Mouse (Mus musculus) neutrophil, adult 5-6 weeks (primary cell): ENCODE measurements around the gene BC030867. TPM values are rescaled to one million over a fixed set of nuclear protein-coding genes. Genes with fewer than 3 reads are reported as not detected.

ENCODE experiments used
- ATAC-seq: fragments of 151-379, 151-347 bp; 2 replicates; pipeline ENCODE4 v1.8.0; 2017; ENCODE audit warnings: mild to moderate bottlenecking, moderate TSS enrichment; ENCODE audit not compliant: insufficient number of reproducible peaks, poor library complexity, low FRiP score, severe bottlenecking; ENCODE audit errors: extremely low read depth
- total RNA-seq: library from RNA; stranded (forward); fragments of 200-1000 nt; gene quantifications from 2 replicates; pipeline ENCODE4 v1.2.3, GENCODE M21; 2017

Gene BC030867
- total RNA-seq = not detected in 2 replicates

DNA sequence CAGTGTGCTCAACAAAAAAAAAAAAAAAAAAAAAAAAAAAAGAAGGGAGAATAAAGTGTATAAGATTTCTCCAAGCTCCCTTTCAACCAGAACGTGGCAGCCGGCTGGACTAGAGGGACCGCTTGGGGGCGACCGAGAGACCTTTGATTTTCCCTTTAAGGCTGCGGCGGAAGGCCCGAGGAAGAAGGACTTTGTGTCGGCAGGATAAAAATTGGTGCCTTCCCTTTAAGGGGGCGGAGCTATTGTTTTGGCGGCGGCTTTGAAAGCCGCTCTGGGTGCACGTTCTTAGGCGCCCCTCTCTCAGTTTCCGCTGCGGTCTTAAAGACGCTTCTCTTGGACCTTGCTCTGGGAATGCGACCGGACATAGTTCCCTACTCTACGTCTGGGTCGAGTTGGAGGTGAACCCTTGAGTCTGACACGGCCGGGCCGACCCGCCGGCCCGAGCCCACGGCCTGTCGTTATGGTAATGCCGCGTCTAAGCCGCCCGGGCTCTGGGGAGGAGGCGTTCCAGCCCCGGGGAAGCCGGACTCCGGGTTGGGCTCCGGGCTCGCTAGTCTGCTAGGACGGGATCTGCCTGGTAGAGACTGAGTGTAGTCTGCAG is at the start of gene BC030867:
BC030867 (plus strand) TSS at position 253 of the 601 bp plus-strand sequence.
- peak; percentile 91 for ATAC-seq

DNA sequence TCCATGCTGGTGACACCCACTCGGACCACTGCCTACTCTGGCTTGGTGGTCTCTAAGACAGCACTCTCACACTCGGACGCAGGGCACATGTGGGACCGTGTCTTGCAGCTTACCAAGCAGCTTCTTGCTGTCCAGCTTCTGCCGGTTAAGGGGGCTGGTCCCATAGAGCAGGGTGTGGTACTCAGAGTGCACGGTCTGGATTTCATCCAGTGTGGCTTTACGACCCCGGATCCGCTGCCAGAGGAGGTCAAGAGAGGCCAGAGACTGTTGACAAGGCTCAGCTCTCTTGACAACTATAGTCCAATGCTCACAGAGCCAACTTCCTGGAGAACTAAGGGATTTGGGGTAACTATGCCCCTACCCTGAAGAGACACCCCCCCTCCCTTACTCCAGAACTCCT is 48.8 kb upstream of the BC030867 start:
- no peak for ATAC-seq

DNA sequence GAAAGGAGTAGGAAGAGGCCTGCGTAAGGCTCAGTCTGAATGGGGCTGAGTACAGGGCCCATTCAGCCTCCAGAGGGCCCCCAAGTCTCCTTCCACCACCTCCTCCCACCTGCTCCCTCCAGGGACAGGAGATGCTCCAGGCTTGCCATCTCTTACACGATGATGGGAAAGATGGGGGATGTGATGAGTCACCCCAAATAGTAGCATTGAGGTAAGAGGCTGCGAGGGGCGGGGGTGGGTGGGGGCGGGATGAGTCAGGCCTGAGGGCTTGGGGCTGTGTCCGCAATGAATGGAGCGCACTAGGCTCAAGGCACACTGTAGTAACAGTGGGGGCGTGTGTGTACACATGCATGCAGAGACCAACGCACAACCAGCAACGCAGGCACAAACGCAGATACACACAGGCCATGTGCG is 47.3 kb upstream of the BC030867 start:
- ATAC-seq = no peak

DNA sequence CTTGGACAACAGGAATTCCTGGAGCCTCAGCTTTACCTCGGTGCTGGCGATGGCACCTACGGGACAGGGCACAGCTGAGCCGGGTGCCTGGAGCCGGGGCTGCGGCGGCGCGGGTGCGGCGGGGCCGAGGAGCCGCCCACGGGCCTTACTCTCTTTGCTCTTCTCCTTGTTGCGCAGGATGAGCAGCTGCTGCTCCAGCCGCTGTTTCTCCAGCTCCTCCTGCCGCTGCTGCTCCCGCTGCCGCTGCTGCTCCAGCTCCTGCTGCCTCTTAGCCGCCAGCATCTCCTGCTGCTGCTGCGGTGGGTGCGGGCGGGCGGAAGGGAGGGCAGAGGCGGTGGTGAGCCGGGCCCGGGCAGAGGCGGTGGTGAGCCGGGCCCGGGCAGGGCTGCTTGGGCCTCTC is 42.2 kb upstream of the BC030867 start:
- ATAC-seq = no peak

DNA sequence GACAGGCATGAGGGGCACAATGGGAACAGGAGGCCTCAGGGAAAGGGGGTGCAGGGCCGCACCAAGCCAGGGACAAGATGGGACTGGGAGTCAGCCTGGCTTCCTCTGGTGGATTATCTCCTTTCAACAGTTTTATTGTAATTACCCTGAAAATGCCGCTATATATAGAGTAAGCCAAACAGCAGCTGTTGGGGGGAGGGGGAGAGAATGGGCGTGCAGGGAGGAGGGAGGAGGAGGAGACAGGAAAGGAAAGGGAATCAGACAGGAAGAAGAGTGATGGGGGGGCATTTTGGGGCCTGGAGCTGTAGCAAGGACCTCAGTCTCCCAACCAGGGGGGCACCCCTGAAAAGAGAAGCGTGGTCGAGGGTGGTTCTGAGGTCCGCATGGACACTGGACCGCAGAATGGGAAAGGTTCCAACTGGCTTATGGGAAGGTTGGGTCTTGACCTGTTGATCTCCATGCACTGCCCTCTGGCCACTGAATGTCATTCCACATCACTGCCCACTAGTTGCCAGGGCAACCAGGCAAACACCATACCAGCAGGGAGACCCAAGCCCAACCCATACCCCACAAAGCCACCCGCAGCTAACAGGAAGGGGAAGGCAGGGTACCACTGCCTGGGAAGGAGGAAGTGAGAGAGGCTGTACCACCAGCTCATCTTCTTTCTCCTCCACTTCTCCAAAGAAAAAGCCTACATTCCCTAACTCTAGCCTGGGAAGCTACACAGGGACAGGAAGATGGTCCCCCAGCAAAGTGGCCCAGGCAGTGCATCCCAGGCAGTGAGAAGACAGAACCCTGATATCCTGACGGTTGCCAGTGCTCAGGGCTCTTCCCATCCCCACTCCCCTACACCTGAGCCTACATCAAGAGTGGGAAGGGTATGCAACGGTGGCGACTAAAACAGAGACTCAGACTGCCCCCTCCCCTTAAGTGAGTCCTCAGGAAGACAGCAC is 40.6 kb upstream of the BC030867 start:
- no peak for ATAC-seq

DNA sequence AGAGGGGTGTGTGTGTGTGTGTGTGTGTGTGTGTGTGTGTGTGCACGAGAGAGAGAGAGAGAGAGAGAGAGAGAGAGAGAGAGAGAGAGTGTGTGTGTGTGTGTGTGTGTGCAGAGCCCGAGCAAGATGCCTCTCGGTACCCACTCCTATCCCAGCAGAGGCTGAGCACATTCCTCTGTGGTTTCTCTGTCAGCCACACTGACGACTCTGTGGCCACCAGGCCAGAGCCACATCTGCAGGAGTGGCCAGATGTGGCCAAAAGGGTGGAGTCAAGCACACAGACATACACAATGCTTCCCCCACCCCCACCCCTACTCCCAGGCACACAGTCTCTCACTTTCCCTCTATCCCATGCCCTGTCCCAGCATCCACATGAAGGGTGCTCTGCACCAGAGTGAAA is 39.8 kb upstream of the BC030867 start:
- ATAC-seq = no peak

DNA sequence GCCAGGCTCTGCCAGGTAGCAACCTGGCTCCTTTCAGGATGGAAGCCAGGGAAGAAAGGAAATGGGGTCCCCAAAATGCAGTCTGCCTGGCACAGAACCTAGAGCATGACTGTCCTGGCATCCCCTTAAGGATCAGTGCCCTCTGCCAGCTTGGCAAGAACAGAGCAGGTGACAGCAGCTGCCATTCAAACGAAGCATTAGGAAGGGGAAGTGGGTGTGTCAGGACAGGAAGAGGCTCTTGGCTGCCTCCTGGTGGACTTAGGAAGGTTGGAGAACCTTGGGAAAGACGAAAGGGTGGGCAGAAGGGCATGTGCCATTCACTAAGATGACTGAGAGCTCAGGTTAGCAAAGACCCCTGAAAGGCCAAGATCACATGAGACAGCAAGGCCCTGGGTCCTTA is 38.9 kb upstream of the BC030867 start:
- peak; percentile 60 for ATAC-seq

DNA sequence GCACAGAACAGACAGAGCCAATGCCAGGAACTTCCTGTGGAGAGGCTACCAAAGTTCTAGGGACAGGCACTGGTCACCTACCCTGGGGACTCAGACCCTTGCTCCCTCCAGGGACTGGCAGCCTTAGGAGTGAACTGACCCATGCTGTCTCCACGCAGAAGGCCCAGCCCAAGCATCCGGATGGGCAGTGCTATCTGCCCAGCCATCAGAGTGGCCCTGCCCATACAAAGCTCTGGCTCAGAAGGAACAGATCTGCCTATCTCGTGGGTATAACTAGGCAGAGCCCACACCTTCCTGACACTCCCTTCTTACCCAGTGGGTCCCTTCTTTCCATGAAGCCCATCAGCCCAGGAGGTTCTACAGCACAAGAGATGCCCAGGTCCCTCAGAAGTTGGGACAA is 38.5 kb upstream of the BC030867 start:
- ATAC-seq = no peak

DNA sequence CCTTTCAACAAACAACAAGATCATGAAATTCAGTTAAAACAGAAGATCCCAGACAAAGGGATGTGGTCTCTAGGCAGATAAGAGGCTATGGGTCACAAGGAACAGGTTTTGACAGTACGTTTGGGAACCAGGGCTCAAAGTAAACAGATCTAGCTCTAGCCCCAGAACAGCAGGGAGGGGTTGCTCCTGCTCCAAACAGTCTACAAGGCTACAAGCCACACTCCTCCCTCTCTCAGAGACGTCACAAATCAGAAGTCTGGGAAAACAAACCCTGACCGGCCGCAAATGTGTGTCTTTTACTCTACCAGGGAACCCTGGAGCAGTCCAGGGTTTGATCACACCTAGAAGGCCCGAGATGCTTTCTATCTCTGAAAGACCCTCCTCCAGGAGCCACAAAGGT is 37.7 kb upstream of the BC030867 start:
- ATAC-seq = no peak

DNA sequence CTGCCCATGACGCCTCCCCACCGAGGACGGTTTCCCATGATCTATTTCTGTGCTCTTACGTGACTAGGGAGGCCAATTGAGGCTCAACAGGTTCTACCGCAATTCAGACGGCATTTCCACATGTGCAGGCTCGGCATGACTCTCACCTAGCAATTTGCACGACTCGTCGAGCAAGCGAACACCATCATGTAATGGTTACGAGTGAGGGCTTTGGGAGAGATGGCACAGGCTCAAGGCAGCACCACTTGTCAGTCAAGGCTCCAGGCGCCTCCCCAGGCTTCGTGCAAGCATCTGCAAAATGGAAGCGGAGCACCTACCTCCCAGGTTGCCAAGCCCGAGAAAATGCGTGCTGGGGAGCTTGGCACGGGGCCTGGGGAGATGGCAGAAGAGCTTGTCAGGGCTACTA is 36.7 kb upstream of the BC030867 start:
- ATAC-seq = no peak

DNA sequence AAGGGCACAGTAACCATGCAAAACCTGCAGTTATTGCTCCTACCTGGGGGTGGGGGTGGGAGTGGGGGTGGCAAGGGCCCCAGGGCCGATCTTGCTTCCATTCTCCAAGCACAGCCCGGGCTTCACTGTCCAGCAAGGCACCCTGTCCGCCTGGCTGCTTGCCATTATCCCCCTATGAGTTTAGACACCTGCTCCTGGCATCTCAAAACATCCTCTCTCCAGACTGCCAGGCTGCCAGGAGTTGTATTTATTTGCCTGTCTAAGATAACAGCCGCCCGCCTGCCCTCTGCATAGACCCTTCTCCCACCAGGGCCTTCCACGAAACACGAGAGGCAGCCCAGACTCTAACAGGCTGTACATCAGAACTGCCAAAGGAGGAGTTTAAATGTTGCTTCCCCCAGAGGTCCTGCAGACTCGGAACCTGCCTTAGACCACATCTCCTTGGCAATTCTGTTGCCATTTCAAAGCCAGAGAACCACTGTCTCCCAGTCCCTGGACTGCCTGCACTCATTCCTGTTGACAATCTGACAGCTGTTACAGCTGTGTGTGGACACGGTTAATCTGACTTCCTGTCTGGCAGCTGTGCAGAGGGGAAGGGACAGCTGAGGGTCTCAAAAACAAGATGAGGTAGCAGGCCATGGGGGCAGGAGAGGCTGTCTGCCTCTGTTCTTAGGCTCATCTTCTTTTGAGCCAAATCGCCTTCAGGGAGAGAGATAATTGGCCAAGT is 34.1 kb upstream of the BC030867 start:
- ATAC-seq = no peak

DNA sequence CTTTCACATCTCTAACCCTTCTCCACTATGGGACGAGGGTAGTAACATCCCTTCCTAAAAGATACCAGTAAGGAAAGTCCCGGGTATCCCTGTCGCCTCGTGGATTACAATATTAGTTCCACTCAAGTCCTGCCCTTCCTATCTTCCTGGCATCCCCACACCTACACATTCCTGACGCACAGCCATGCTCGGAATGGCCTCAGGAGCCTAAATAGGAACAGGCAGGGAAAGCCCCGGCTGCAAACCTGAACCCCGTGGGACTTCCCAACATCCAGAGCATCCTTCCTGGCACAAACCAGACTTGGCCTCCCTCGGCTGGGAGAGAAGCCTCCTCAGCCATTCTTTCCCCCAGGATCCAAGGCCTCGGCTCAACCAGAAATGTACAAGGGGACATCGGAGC is 33.2 kb upstream of the BC030867 start:
- no peak for ATAC-seq

DNA sequence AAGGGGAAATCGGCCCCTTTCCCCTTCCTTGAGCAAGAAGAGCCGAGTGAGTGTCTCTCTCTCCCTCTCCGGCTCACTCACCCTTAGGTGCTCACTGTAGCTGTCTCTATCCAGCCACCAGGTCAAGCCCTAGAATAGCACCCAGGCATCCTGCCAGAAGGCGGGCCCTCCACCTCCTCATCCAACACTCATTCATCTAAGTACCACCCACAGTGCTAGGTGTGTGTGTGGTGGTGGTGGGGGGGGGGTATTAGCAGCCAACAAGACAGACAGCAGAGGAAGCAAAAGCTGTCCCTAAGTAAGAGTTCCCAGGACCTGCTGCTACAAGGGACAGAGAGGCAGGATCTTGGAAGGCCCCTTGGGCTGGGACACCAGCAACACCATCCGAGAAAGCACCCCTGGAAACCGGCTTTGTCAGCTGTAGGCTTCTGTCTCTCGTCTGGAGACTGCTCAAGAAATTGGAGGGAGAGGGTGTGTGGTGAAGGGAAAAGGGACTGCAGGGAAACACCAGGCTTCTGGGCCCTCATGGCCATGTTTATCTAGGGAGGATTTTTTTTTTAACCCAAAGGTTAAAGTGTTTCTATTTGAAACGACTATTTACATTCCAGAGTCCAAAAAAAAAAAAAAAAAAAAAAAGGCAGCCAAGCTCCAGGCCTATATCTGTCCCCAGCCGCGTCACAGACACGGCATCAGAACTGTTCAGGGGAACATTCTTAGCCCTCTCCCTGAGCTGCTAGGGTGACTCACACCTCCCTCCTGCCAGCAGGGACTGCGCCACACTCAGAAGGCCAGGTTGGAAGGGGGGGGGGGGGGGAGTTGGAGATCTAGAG is 32.4 kb upstream of the BC030867 start:
- ATAC-seq = no peak

DNA sequence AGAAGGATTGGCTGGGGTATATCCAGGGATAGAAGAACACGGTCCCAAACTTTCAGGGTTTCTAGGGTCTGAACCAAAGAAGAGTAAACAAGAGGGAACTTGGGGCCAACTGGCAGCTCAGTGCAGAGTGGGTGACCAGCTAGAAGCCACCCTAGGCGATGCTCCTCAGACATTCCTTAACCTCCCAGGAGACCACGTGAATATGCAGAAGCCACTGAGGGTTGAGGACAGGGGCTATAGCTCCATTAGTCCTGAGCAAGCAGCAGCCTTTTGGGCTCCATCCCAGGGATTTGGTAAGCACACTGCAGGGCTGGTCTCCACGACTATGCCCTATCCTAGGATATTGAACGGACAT is 31.8 kb upstream of the BC030867 start:
- ATAC-seq = no peak

DNA sequence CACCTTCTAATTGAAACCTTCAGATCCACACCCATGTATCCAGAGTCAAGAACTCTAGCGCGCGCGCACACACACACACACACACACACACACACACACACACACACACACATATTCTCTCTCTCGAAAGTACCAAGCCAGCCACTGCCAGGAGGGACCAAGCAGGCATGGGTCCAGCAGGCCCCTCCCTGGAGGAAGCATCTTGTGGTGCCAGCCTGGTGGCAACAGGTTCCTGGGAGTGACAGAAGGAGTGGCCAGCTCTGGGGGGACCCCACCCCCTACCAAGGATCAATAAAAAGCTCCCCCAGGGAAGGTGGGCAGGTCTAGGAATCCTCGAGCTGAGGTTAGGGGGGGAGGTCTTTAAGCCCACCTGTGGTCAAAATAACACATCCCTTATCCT is 31.3 kb upstream of the BC030867 start:
- no peak for ATAC-seq

DNA sequence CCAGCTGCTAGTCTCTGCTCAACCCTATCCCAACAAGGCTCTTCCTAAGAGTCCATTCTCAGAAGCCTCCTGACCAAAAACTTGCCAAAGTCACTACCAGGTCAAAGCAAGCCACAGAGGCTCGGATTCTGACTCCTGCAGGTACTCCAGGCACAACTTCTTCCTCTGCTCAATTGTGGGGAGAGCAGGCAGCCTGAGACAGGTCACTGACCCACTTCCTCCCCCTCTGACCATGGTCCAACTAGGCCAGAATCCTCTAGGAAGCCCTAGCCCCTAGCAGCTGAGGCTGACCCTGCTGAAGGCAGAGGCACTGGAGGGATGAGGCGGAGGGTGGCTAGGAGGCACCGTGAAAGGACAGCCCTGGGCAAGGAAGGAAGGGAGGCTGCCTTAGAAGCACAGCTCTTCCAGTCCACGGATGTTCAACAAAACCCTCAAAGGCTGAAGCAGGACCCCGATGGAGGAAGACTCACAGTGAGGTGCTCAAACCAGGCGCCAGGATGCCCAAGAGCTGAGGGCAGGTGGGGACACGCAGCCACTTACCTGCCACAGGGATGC is 30.7 kb upstream of the BC030867 start:
- ATAC-seq = no peak

DNA sequence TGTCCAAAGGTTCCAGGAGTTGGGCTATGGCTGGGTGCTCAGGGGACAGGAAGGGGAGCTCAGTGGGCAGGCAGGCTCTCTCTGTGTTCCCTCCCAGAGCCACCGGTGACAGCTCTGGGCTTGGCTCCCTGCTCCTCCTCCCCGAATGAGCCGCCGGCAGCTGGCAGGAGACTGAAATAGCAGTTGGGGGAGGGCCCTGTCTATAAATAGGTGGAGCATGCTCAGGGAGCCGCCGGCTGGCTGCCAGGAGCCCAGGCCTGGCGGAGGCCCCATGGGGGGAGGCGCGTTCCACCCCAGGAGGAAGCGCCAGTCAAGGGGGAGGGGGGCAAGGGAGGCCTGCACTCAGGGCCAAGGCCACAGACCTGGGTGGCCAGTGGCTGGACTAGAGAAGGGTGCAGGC is 29.9 kb upstream of the BC030867 start:
- ATAC-seq = peak; percentile 39

DNA sequence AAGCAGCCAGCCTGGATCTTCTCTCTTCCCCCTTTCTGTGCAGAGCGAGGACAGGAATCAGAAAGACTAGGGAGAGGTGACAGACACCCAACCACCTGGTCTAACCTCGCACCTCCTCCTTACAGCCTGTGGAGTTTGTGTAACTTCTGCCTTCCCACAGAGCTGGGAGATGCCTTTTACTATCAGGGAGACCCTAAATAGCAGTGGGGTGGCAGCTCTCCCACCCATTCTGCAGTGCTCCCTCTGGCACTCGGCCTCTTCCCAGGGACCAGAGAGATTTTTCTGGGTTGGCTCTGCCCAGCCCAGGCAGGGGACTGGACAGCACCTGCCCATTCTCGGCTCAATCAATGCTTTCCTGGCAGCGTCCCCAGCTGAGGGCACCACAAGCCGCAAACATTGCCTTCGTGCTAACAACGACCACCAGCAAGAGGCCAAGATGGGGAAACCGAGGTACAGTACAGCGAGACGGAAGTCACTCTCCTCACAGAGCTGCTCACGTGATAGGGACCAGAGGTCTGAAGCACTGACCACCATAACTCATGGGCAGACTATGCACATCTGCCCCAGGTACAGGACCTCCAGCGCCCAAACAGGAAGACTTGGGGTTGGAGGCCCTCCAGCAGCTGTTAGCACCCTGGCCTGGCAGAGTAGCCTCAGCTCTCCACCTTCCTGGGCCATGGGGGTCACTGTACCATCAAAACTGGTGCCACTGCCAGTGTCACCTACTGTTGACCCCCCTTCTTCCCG is 29.3 kb upstream of the BC030867 start:
- no peak for ATAC-seq
